Mouse (Mus musculus) ovary, postnatal 10 days (tissue): ENCODE results near the gene Cbx7.
A peak's percentile ranks its signal among the peaks of the same experiment; 100 is the strongest.
"Not testable (repeated sequence)": the region's sequence is repeated elsewhere in the genome, so short reads cannot be mapped to it uniquely, and the experiment has no call there.

Source experiments
- DNase-seq: peaks from one replicate; pipeline ENCODE4 v3.0.0; 2022; ENCODE audit warnings: low spot score

The Cbx7 gene

DNA sequence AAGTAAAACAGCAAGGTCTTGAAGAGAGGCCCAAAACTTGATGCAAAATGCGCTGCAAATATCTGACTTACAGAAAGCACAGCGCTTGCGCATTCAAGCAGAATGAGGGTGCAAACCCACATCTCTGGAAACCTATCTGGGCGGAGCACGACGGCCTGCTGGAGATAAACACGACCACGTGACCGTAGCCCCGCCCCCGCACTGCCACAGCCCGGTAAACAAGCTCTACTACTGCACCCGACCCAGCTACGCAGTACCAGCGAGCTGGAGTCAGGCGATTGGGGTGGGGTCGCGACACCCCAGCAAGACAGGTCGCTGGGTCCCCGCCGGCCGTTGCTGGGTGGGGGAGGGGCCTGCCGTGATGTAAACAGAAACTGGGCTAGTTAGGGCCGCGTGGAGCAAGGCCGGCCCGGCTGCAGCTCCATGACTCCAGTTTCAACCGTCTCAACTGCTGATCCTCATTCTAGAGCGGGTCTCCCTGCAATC is 43.2 kb downstream of the Cbx7 start:
- DNase-seq = peak; percentile 85

DNA sequence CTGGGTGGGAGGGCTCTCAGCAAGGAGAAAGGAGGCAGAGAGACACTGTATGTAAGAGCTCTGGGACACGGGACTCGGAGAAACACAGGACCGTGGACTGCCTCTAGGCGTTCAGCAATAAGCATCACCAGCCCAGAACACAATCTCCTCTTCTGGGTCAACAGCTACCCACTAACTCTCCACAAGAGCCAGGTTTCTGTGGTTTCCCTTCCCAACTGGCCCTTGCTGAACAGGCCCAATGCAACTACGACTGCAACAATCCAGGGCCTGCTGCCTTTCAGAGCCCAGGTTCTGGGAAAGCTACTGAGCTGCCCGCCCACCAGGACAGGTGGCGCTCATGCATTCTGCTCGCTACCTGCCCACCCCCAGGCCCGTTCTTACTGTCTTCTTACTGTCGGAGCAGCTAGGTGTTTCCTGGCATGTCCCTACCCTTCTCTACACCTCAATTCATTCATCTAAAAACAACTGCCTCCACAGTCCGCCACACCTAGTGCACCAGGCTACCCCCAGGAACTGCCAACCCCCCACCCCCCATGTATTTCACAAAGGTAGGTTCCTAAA is 44.0 kb downstream of the Cbx7 start:
- no peak for DNase-seq

DNA sequence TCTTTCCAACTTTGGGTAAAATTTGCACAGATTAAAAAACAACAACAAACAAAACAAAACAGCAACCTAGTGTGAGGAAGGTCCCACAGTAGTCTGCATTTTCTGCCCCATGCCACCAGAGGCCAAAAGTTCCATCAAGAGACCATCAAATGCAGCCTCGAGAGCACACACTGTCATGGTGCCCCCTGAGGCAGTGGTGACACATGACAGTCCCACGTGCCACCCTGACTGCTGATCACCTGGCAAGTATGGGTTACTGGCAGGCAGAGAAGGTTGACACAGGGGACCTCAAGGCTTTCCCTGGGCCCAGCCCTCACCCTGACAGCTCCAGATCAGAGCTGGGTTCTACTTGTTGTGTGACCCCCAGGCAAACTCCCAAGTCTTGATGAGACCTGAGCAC is 51.1 kb downstream of the Cbx7 start:
- no peak for DNase-seq

DNA sequence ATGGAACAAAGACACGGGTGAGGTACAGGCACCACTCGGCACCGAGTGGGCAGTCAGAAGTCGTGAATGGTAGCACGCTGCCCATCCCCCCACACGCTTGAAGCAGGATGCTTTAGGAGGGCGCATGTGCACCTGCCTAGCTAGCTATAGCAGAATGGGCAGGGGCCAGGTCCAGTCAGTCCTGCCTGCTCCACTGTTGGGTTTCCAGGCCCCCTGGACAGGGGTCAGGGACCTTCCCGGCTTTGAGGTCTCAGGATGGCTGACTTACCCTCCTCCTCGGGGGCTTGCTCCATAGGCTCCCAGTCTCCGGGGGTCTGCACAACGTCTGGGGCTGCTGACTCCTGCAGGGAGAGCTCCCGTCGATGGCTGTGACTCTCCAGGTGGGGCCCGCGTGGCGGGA is 52.4 kb downstream of the Cbx7 start:
- DNase-seq = no peak

DNA sequence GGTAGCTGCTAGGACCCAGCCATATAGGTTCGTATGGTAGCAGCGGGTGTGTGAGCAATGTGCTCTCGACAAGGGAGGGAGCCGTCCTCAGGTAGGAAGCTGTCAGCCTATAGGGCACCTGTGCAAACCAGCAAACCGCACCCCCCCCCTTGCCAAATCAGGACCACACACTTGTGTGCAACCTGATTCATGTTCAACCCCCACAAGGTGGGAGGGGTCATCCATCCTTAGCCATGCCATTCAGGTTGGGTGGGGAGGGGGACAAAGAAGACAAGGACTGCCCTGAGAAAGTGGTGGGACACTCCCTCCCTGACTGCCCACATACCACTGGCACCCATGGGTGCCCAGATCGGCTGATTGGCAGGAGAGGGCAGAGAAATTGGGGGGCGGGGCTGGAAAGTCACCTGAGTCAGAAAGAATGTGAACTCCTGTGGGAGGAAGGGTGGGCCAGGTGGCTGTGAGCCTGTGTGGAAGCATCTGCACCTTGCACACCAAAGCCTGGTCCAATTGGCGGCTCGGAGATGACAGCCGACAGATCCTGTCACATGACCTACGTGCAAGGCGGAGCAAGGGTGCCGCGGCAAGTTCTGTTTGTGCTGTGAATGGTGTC is 53.7 kb downstream of the Cbx7 start:
- no peak for DNase-seq

DNA sequence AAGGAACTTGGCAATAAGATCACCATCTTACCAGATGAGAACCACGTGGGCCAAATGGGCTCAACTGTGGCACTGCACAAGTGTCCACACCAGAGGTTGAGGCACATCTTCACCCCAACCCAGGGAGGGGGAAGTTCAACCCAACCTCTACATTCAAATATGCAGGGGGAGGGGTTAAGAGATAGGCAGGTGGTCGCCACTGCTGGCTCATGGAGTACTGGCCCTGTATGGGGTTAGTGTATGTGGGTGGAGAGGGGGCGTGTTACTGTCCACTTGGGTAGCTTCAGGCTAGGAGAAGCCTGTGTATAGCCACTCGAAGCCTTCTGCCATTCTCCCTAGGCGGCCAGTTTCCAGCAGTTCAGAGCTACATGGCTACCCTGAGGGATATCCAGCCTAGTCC is 54.8 kb downstream of the Cbx7 start:
- DNase-seq = no peak

DNA sequence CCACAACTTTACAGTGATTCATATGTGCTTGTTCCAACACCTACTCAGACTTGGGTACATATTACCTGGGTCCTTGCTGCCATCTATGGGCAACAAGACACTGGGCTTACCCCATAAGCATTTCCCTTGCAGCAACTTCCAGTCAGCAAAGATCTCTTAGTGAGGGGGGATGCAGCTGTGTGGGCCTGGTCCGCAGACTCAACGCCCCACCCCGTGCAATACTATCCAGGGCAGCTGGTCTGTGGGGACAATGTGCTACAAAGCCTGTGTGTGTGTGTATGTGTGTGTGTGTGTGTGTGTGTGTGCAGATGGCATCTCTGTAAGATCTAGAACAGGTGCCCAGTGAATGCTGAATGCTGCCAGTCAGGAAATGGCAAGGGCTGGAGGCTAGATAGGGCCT is 56.6 kb downstream of the Cbx7 start:
- DNase-seq = no peak

DNA sequence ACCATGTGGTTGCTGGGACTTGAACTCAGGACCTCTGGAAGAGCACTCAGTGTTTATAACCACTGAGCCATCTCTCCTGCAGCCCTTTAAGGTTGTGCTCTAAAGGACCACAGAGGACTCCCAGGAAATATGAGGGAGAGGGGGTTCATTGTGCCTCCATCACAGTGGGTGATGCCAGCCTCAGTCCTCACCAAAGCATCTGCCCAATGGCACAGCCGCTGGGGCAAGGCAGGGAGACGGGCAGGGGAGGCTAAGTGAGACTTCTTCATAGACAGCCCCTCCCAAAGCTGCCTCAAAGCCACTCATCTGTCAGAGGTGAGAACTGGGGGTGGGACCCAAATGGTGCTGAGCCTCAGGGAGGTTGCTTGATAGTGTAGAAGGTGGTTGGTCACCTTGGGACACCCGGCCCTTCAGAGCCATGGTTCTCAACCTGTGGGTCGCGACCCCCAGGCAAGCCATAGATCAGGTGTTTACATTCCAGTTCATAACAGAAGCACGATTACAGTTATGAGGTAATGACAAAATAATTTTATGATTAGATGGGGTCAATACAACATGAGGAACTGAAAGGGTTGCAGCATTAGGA is 57.1 kb downstream of the Cbx7 start:
- no peak for DNase-seq

DNA sequence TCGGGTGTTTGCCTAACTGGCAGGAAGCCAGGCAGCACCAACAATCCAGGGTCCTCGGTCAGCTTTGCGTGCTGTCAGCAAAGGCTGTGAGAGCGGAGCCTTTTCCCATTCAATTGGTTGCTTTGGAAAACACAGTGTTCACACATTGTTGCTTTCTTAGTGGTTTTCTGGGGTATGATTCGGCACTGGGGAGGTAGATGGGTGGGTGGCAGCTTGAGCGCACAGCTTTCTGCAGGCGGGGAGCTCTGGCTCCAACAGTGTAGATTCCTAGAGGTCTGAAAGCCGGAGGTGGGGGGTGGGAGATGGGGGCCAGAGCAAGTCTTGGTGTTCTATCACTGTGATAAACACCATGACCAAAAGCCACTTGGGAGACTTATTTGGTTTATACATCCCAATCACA is 59.6 kb downstream of the Cbx7 start:
- no peak for DNase-seq

DNA sequence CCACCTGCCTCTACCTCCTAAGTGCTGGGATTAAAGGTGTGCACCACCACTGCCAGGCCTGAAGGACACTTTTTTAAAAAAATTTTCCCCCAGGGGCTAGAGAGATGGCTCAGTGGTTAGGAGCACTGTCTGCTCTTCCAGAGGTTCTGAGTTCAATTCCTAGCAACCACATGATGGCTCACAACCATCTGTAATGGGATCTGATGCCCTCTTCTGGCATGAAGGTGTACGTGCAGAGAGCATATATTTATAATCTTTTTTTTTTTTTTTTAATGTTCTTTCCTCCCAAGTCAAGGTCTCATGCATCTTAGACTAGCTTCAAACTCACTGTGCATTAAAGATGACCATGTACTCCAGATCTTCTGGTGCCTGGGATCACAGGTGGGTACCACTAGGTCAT is 60.1 kb downstream of the Cbx7 start:
- not testable (repeated sequence) for DNase-seq

DNA sequence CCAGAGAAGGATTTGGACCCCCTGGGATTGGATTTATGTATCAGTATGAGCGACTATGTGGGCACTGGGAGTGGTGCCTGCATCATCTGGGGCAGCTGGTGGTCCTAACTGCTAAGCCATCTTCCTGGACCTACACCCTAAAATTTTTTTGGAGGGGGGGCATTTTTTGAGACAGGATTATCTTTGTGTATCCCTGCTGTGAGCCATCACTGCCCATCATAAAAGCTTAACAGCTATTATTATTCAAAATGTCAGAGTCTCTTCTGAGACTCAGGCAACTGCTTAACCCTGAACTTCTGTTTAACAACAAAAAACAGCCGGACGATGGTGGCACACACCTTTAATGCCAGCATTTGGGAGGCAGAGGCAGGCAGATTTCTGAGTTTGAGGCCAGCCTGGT is 61.9 kb downstream of the Cbx7 start:
- DNase-seq = not testable (repeated sequence)

DNA sequence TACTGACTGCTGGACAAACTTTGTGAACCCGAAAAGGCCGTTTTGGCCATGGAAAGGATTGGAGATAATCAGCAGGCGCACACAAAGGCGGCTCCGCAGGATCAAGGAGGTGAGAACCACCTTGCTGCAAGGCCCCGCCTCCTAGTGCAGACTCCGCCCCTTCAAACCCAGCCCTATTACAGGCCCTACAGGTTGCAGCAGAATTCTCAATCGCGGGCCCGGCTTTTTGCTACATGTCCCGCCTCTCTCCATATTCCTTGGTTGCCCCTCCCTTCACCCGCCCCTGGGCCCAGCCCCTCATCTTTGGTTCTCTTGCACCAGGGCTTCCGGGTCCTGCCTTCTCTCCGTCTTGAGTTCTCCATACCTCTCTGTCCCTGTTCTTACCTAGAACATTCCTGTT is 64.1 kb downstream of the Cbx7 start:
- no peak for DNase-seq

DNA sequence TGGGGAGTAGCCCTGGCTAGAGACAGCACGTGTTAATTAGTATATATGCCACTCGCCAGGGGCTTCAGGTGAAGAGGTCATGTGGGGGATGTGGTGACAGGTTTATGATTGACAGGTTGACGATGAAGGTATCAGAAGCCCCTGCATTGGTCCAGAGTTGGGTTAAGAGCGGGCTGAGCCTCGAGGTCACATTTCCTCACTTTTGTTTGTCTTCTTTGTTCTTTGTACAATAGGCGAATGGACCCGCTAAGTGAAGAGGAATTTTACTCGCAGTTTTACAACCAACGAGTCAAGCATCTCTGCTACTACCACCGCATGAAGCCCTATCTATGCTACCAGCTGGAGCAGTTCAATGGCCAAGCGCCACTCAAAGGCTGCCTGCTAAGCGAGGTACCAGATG is 65.7 kb downstream of the Cbx7 start:
- DNase-seq = no peak

DNA sequence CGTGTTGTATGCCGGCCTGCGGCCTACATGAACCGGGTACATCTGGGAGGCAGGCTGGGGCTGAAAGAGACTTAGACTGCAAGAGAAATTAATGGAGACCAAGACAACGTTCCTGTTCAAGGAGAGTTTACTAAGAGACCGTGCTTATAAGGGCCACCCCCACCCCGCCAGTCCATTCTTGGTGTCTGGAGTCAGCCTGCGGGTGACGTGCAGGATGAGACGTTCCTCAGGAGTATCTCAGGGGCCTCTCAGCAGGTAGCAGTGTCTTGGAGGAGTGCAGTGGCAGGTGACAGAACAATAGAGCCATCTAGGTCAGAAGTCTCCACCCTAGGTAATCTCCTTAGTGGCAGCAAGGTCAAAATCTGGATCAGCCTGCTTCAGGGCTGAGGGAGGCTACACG is 66.2 kb downstream of the Cbx7 start:
- DNase-seq = not testable (repeated sequence)

DNA sequence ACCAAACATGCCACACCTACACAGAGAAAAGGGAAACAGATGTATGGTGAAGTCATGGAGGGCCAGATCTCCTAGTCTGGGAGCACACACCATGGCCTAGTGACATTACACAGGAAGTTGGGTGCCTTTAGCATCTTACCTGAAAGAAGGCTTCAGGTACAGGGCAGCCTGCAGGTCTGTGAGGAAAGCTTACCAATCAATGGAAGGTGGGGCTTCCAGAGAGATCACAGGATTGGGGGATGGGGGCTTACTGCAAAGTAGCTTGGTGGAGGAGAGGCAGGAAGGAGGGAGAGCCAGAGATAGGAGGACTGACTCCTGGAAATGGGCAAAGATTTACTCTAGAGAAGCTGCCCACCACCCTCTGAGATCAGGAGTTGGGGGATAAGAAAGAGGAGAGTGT is 67.0 kb downstream of the Cbx7 start:
- DNase-seq = no peak

DNA sequence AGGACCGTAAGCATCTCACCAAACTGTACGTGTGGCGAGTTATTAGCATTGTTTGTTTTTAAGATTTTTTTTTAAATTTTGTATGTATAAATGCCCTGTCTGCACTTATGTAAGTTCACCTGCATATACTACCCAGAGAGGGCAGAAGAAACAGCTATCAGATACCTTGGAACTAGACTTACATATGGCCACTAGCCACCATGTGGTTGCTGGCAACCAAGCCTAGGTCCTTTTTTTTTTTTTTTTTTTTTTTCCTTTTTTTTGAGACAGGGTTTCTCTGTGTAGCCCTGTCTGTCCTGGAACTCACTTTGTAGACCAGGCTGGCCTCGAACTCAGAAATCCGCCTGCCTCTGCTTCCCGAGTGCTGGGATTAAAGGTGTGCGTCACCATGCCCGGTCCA is 67.8 kb downstream of the Cbx7 start:
- DNase-seq = not testable (repeated sequence)

DNA sequence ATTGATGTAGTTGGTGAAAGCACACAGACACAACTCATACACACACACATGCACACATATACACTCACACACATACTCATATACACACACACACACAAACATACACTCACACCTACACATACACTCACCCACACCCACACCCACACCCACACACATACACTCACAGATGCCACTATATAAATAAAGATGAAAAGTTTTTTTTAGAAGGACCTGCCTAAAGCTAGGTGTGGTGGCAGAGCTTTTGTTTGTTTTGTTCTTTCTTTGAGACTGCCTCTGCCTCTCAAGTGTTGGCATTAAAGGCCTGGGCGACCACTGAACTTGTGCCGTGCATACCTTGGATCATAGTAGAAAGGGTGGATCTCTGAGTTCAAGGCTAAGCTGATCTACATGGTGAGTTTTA is 69.5 kb downstream of the Cbx7 start:
- DNase-seq = no peak

DNA sequence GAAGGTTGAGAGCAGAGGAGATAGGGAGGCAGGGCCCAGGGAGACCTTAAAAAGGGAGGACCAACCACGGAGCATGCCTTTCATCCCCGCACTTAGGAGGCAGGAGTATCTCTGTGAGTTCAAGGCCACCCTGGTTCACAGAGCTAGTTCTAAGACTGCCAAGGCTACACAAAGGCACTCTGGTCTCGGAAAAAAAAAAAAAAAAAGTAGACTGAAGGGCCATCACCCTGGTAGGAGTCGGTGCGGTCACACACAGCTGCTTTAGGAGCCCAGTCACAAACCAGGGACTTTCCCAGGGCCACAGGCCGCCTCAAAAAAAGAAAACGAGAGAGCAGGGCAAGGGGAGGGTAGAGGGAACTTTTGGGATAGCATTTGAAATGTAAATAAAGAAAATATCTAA is 70.2 kb downstream of the Cbx7 start:
- DNase-seq = no peak

DNA sequence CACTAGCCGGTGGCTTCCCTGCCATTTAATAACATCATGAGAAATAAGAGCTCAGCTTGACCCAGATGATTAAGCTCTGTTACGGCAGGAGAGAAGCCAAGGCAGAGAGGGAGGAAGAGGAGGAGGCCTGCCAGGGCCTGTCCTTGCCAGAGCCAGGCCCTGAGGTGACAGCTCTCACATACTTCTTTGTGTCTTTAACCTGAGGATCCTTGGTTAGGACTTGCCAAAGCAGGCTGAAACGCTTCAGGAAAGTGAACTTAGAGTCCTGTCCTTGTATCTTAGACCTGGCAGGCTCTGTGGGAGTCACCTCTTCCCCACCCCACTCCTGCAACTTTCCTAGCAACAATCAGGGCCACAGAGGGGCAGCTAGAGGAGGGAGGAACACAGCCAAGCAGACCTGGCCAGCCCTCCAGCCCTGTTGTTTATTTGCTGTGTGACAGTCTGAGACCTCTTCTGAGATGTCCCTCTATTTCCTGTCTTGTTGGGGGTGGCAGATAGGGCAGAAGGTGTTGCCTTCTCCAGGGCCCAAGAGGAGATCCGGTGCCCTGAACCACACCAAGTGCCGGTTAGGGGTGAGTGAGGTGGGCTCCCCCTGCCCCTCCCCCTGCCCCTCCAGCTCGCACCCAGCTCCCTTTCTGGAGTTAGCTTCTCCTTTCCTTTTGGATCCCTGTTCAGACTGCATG is 71.0 kb downstream of the Cbx7 start:
- DNase-seq = no peak

DNA sequence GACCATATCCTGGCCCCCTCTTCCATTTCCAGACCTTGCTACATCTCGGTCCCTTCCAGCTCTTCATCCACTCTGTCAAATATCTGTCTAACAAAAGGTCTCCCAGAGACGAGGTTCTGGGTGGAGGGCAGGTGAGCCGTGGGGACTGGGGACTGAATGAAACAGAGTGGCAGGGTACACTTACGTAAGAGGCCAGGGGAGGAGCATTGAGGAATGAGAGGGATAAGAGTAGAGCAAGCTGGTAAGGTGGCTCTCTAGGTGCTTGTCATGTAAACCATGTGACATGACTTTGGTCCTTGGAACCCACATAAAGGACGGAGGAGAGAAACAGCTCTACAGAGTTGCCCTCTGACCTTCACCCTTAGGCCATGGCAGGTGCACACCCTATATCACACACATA is 71.9 kb downstream of the Cbx7 start:
- no peak for DNase-seq

DNA sequence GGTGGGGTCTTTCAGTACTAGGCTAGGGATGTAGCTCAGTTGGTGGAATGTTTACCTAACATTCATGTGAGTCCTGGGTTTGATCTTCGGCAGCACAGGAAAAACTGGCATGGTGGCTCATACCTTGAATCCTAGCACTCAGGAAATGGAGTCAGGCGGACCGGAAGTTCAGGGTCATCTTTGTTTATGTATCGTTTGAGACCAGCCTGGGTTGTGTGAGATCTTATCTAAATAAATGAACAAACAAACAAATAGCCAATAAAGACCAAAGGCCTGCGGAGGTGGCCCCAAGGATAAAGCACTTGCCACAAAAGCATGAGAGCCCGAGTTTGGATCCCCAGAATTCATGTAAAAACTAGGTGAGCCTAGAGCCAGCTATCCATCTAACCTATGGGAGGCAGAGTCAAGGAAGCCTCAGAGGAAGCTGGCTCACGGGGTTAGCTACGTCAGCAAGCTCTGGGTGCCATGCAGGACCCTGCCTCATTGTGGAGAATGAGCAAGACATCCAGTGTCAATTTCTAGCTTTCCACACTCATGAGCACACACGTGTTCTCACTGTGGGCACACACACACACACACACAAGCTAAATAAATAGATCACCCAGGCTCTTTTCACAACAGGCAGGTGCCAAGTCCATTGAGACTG is 74.7 kb downstream of the Cbx7 start:
- no peak for DNase-seq

DNA sequence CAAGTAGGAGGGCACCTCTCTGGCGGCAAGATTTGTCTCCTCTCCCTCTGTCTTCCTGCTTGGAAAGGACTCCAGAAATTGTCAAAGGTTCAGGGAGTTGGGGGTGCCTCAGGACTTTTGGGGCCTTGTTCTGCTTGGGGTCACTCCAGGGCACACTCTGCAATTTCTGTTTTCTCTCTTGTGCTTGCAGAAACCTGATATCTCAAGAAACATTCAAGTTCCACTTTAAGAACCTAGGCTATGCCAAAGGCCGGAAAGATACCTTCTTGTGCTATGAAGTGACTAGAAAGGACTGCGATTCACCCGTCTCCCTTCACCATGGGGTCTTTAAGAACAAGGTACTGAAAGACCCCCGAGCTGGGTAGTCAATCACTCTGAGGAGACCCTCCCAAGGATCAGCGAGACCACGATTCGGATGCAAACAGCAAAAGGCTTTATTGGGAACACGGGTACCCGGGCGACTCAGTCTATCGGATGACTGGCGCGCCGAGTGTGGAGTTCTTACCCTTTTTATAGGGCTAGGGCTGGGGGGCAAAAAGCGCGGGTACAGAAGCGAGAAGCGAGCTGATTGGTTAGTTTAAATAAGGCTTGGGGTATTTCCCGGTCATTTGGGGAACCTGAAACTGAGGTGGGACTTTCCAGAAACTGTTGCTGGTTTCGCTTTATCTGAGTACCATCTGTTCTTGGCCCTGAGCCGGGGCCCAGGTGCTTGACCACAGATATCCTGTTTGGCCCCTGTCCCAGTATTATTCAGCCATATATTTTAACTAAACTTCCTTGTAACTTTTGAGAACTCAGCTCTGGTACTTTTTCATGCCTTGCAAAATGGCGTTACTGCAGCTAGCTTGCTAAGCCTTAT is 75.5 kb downstream of the Cbx7 start:
- not testable (repeated sequence) for DNase-seq
